Mouse (Mus musculus) liver, embryonic 12.5 days (tissue): ENCODE measurements around the gene Napb. TPM values are rescaled to one million over a fixed set of nuclear protein-coding genes. Genes with fewer than 3 reads are reported as not detected.
"Not testable (repeated sequence)": the region's sequence is repeated elsewhere in the genome, so short reads cannot be mapped to it uniquely, and the experiment has no call there.

ENCODE experiments used
- ATAC-seq: fragments of 200-750 bp; cut with Nextera tagmentation; 2 replicates; pipeline ENCODE4 v1.8.0; 2017; ENCODE audit warnings: moderate number of reproducible peaks, mild to moderate bottlenecking, moderate library complexity
- H3K27ac ChIP-seq: fragments of 300-500 bp; sonication (generic); 2 replicates; pipeline ENCODE4 v1.5.1; 2016; ENCODE audit warnings: mild to moderate bottlenecking
- H3K27me3 ChIP-seq: fragments of 300-500 bp; sonication (generic); replicated peaks from 2 replicates; pipeline ENCODE4 v1.6.1; 2016; ENCODE audit warnings: mild to moderate bottlenecking, moderate library complexity
- H3K36me3 ChIP-seq: fragments of 300-500 bp; sonication (generic); 2 replicates; pipeline ENCODE4 v1.6.1; 2016; ENCODE audit warnings: mild to moderate bottlenecking, moderate library complexity
- H3K4me1 ChIP-seq: fragments of 300-500 bp; sonication (generic); 2 replicates; pipeline ENCODE4 v1.6.1; 2016
- H3K4me2 ChIP-seq: fragments of 300-500 bp; sonication (generic); 2 replicates; pipeline ENCODE4 v1.6.1; 2016; ENCODE audit warnings: mild to moderate bottlenecking, moderate library complexity
- H3K4me3 ChIP-seq: fragments of 300-500 bp; sonication (generic); 2 replicates; pipeline ENCODE4 v1.5.1; 2016; ENCODE audit warnings: mild to moderate bottlenecking, moderate library complexity
- H3K9ac ChIP-seq: fragments of 300-500 bp; sonication (generic); 2 replicates; pipeline ENCODE4 v1.6.1; 2016; ENCODE audit warnings: mild to moderate bottlenecking, moderate library complexity
- H3K9me3 ChIP-seq: fragments of 300-500 bp; sonication (generic); replicated peaks from 2 replicates; pipeline ENCODE4 v1.6.1; 2016; ENCODE audit warnings: mild to moderate bottlenecking, moderate library complexity
- WGBS: fragments of 180-500 bp; shearing (Covaris S2); methylation state at CpG from one replicate; pipeline ENCODE4 v1.1.7; 2016; ENCODE audit not compliant: insufficient replicate concordance; 5-methylcytosine and 5-hydroxymethylcytosine counted together
- polyA plus RNA-seq: library from polyadenylated mRNA; unstranded; fragments of >200 nt; fragmentation: Nextera tagmentation; extraction: Ambion mirVana; gene quantifications from 2 replicates; pipeline ENCODE4 v1.2.1, GENCODE M21; 2016

Napb gene
- 0.56 and 0.62 TPM in 2 replicates for polyA plus RNA-seq

DNA sequence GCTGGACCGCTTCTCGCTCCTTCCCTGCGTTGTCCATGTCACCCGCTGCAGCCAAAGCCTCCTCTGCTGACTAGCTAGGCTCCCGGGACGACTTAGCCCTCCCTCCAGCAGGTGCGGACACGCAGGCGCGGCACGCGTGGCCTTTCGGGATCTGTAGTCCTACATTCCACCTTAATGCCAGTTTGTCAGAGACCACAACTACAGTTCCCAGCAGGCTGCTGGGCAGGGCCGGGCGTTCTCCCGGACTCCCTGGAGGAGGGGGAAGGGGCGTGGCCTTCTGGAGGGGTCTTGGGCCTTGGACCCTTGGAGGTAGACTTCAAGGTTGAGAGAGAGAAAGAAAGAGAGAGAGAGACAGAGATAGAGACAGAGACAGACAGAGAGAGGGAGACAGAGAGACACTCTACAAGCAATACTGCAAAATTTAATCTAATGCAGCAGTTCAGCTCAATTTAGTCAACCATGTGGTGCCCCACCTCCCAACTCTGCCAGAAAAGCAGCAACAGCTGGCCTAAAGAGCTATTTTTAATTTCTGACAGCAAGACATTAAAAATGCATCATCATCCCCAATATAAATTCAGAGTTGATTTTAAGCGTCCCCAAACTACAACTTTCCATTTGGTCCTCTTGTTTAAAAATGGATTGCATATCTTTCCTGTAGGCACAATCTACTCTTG lies at the start of gene Napb:
Napb (minus strand) TSS at position 141 of the 674 bp plus-strand sequence.
- Histone ChIP-seq H3K27ac (no peak within 1 kb of the TSS), H3K9me3 (no peaks in the 10 kb centered on the region), H3K27me3 (no peaks in the 10 kb centered on the region), H3K9ac (peak within 1 kb of the TSS; percentile 65), H3K4me2 (peak within 1 kb of the TSS; percentile 80), H3K4me3 (peak within 1 kb of the TSS; percentile 67), H3K36me3 (no peaks in the 10 kb centered on the region), H3K4me1 (peaks cover 12% of the 10 kb centered on the region)
- WGBS, result 4% methylated on average over 18 of the region's 18 CpGs
- peak; percentile 98 for ATAC-seq

DNA sequence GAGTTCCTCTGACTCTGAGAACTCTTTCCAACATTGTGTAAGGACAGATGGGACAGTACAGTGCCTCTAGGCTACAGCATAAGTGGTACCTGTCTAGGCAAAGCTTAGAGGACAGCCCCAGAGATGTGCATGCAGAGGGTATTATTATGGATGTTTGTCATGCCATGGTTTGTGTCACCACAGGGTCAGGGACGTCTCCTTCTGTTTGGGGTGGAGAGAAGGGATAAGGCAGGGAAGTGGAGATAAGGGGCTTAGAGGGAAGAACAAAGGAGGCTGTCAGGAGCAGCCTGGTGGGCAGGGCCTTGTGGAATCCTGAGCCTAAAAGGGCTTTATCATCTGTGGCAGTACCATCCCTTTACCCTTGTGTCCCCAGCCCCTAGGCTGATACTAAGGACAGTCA lies 49.4 kb upstream of the Napb start, which contains the start of gene 8030411F24Rik:
8030411F24Rik (plus strand) TSS at position 301 of the 400 bp plus-strand sequence.
- H3K9me3 ChIP-seq, result no peaks in the 10 kb centered on the region
- H3K4me2 ChIP-seq, result no peak within 1 kb of the TSS
- no peak within 1 kb of the TSS for H3K4me3 ChIP-seq
- H3K4me1 ChIP-seq, result no peaks in the 10 kb centered on the region
- no peaks in the 10 kb centered on the region for H3K27me3 ChIP-seq
- no peak within 1 kb of the TSS for H3K27ac ChIP-seq
- WGBS, result 5% methylated on average over 1 of the region's 1 CpGs
- no peak for ATAC-seq
- H3K36me3 ChIP-seq, result no peaks in the 10 kb centered on the region
- H3K9ac ChIP-seq, result no peak within 1 kb of the TSS

DNA sequence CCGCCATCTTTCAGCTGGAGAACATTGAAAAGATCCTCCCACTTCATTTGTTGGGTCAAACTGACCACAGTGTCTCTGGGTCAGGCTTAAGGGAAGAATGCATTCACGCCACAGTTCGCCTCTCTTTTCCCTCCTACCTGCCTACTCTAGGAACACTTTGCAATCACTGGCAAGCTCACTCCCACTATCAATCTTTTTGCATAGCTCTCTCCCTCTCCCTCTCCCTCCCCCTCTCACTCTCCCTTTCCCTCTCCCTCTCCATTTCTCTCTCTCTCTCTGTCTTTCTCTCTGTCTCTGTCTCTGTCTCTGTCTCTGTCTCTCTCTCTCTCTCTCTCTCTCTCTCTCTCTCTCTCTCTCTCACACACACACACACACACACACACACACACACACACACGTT lies 39.1 kb upstream of the Napb start, which contains the start of gene Cst11:
Cst11 (minus strand) TSS at position 101 of the 400 bp plus-strand sequence.
- not testable (repeated sequence) for ATAC-seq, H3K27ac ChIP-seq, H3K4me2 ChIP-seq, H3K27me3 ChIP-seq, H3K4me1 ChIP-seq, H3K4me3 ChIP-seq, H3K9me3 ChIP-seq, H3K36me3 ChIP-seq, H3K9ac ChIP-seq
- 58% methylated on average over 4 of the region's 4 CpGs for WGBS

DNA sequence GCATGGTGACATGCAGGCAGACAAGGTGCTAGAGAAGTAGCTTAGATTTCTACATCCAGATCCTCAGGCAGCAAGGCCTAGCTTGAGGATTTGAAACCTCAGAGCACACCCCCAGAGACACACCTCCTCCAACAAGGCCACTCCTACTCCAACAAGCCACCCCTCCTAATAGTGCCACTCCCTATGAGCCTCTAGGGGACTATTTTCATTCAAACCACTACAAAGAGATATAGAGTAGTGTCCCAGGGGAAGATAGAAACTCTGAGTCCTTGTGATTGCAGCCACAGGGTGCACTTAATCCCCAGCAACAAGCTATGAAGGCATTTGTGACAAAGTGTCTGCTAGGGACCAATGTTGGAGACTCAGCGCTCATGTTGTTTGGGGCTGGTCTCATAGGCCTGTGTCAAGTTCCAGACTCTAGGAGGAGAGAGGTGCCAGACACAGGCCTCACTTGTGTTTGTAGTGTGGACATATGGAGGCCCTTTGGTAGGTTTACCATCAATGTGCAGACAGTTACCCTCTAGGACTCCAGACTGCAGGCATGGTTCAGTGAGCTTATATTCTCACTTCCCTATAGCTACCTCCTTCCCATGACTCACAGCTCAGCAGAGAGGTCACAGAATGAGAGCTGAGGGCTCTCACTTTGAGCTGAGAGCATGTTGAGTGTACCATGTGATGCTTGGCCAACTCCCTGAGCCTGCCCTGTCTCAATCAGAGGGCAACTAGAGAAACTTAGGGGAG lies 31.6 kb upstream of the Napb start:
- WGBS, result 100% methylated on average over 1 of the region's 1 CpGs
- Histone ChIP-seq H3K27ac (no peak overlapping the region), H3K4me1 (no peaks in the 10 kb centered on the region)

DNA sequence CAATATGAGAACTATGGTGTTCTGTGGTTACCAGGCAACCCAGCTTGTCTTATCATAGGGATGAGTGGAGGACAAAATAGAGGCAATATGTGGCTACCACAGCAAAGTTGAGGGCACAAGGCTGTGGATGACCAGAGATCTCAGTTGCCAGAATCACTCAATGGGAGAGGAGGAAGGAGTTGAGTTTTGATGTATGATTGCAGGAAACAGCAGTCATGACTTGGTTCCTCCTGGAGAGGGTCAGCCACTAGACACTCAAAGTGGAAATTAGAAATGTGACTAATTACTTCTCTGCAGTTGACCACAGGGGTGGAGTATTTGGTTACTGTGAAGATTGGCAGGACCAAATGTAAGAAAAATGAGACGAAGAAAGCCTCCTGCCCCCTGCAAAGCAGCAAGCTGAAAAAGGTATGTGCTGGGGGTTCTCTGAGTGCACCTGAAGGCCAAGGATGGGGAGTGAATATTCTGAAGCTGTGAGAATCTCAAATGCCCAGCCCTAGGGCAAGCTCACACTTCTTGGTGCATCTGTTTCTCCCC lies 22.1 kb upstream of the Napb start:
- Histone ChIP-seq H3K9me3 (no peaks in the 10 kb centered on the region), H3K4me1 (no peaks in the 10 kb centered on the region), H3K4me3 (no peak overlapping the region), H3K9ac (no peak overlapping the region), H3K4me2 (no peak overlapping the region), H3K36me3 (no peaks in the 10 kb centered on the region), H3K27ac (no peak overlapping the region), H3K27me3 (0 out of 2 replicates have a peak, but pooled peaks cover 4% of the 10 kb centered on the region)
- WGBS, result 27% methylated on average over 1 of the region's 1 CpGs
- no peak for ATAC-seq

More for the DNA sequence above, 31.6 kb upstream of the Napb start:
- Histone ChIP-seq H3K4me3 (no peak overlapping the region), H3K4me2 (no peak overlapping the region), H3K9ac (no peak overlapping the region), H3K27me3 (no peaks in the 10 kb centered on the region), H3K36me3 (no peaks in the 10 kb centered on the region), H3K9me3 (no peaks in the 10 kb centered on the region)
- ATAC-seq, result no peak

DNA sequence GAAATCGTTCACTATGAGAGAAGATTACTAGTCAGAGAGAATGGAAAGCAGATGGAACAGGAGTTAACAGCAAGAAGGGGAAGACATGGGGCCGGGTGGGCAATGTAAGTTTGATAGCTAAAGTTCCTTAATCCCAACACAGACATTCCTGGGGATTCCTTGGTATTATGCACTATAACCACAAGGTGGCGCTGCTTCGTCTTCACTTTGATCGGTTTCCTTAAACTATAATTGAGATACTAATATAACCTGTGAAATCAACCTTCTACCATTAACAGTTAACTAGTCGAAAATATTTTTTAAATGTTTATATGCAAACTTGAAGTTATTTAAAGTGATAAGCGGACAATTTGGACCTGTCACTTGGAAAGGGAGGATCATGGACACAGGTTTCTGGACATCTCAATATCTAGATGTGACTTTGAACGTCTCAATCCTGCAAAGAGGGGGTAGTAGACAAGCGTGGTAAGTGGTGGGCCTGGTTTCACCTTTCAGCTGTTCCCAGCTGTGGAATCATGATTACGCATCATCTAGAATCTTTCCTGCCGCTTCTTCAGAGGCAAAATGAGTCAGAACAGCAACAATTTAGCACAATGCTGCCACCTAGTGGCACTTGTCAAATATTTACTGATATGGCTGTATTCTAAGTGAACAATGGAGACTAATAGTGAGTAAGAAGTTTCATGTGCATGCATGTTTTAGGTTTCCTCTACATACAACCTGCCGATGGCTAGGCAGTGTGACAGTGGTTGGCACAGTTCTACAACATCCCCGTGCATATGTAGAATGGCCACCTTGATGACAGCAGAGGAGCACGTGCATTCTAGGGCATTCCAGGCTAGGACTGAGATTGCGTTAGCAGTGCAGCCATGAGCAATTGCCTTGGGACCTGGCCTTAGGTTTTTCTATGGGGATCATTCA lies 19.9 kb upstream of the Napb start:
- Histone ChIP-seq H3K36me3 (no peaks in the 10 kb centered on the region), H3K9ac (no peak overlapping the region), H3K9me3 (no peaks in the 10 kb centered on the region), H3K4me3 (peak overlapping the region; percentile 29; the same call in 1 of the 2 replicates), H3K4me1 (no peaks in the 10 kb centered on the region), H3K27ac (no peak overlapping the region), H3K27me3 (0 out of 2 replicates have a peak, but pooled peaks cover 4% of the 10 kb centered on the region), H3K4me2 (peak overlapping the region; percentile 60)
- WGBS, result 11% methylated on average over 15 of the region's 15 CpGs
- peak; percentile 72 for ATAC-seq

DNA sequence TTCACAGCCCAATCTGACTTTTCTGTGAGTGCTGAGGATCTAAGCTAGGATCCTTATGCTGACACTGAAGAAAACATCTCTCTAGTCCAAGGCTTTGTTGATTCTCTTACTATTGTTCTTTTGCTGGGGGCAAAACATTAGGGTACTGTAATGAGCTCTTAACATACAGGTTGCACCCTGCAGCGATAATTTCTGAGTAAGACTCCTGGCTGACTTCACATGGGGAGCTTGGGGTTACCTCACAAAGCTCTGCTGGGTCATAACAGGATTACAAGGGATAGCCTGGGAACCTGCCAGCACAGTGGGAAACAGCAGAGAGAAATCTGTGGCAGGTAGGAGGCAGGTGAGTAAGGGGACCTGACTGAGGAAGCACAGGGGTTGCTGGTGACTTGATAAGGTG lies 17.8 kb upstream of the Napb start, which contains the start of gene Cstl1:
Cstl1 (plus strand) TSS at position 301 of the 400 bp plus-strand sequence.
- 67% methylated on average over 1 of the region's 1 CpGs for WGBS
- Histone ChIP-seq H3K27ac (no peak within 1 kb of the TSS), H3K9ac (no peak within 1 kb of the TSS), H3K27me3 (0 out of 2 replicates have a peak, but pooled peaks cover 4% of the 10 kb centered on the region), H3K4me3 (no peak within 1 kb of the TSS), H3K4me1 (no peaks in the 10 kb centered on the region), H3K9me3 (no peaks in the 10 kb centered on the region), H3K36me3 (no peaks in the 10 kb centered on the region), H3K4me2 (no peak within 1 kb of the TSS)
- no peak for ATAC-seq

DNA sequence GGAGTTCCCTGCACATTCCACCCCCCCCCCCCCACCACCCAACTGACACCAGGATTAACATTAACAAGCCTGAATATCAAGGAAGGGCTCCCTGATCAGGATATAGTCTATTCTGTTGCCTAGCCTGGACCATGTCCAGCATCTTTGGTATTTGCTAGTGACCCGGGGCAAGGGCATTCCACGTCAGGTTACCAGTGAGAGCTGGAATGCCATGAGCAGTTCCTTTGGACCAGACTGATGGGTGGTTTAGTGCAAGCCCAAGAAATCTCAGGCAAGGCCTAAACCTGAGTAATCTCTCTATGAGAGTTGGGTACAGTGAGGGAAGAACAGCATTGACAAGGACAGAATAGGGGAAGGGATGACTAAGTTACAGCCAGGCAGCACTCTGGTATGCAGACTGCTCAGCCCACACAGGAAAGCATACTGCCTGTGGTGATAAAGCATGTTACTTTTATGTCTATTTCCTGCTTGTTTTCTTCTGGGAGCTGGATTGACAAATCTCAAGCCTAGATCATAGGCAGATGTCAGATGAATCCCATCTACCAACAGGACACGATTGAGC lies 11.7 kb upstream of the Napb start:
- no peak for ATAC-seq
- H3K36me3 ChIP-seq, result no peaks in the 10 kb centered on the region
- 51% methylated on average over 3 of the region's 3 CpGs for WGBS
- no peak overlapping the region for H3K9ac ChIP-seq
- H3K27ac ChIP-seq, result no peak overlapping the region
- no peak overlapping the region for H3K4me3 ChIP-seq
- no peak overlapping the region for H3K4me2 ChIP-seq
- H3K27me3 ChIP-seq, result no peaks in the 10 kb centered on the region
- no peaks in the 10 kb centered on the region for H3K4me1 ChIP-seq
- H3K9me3 ChIP-seq, result no peaks in the 10 kb centered on the region

DNA sequence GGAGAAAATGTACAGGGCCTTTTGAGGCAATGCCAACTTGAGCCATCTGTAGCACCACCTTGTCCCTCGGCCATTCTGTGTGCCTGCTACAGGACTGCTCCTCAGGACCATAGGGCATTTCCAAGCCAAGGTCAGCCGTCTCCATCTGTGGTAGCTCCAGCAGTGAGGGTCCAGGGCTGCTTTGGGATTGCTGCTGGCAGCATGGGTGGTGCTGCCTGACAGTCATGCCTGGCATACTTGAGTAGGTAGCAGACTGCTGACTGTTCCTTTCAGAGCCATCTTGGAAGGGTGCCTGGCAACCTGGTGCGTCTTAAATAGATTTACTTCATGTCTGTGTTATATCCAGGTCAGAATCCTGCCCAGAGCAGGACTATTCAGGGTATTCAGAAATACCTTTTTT lies 10.7 kb upstream of the Napb start:
- Histone ChIP-seq H3K27ac (no peak overlapping the region), H3K4me2 (no peak overlapping the region), H3K4me3 (no peak overlapping the region), H3K4me1 (no peaks in the 10 kb centered on the region), H3K9me3 (no peaks in the 10 kb centered on the region), H3K9ac (no peak overlapping the region), H3K36me3 (no peaks in the 10 kb centered on the region), H3K27me3 (no peaks in the 10 kb centered on the region)
- no peak for ATAC-seq
- whole genome bisulfite sequencing, result 61% methylated on average over 3 of the region's 3 CpGs

DNA sequence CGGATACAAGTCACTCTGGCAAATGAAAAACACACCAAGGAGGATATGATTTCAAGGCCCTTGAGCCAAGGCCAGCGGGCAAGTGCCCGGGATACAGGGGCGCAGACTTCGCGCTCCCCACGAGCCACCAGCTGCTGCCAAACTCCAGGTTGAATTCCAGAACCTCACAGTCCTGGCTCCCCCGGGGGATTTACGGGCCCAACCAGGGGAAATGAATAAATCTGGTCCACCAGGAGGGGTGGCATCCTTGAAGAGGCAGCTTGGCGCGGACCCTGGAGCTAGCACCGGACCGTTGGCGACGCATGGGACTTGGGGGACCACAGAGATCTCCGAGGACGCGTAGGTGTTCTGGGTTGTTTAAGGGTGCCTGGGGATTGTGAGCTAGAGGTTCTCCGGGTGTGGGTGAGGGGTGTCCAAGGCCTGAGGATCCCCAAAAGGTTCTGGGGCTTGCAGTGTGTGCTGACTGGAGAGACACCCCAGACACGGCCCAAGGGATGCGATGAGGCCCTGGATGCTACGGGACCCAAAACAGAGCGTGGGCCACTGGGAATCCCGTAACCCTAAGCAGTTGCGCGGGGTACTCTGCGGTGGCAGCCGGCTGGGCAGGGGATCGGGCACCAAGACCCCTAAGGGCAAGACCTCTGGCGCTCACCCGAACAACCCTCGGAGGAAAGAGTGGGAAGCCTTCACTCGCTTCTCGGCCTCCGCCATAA lies 497 bp downstream of the Napb start:
- Histone ChIP-seq H3K27ac (no peak overlapping the region), H3K4me2 (peak overlapping the region; percentile 80), H3K36me3 (no peaks in the 10 kb centered on the region), H3K4me1 (peaks cover 12% of the 10 kb centered on the region), H3K9ac (peak overlapping the region; percentile 65), H3K4me3 (peak overlapping the region; percentile 67), H3K9me3 (no peaks in the 10 kb centered on the region), H3K27me3 (no peaks in the 10 kb centered on the region)
- 3% methylated on average over 35 of the region's 35 CpGs for WGBS
- ATAC-seq, result peak; percentile 66
